Mouse (Mus musculus): ENCODE data around the gene Ehd4.

Ehd4 gene

DNA sequence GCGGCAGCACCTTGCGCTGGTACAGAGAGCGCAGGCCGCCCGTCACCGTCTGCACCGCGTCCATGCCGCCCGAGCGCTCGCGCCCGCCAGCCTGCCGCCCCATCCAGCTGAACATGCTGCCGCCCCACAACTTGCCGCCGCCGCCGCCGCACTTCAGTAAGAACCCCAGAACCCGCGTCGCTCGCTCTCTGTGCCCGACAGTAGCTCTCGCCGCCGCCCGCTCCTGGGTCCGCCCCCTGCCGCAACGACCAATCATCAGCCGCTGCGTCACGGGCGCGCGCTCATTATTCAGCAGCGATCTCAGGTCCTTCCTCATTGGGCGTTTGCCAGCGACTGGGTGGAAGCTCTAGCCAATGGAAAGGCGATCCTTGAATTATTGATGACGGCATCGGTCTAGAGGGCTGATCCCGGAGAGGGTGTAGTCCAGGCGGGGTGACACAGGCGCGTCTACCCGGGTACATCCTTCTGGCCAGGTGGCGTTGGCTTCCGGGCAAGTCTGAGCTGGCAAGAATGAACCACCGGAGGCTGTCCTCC, at the start of gene Ehd4:
TSS of gene Ehd4 (minus strand) at position 246 of the 534 bp plus-strand sequence.
- DNase-seq (ENCODE audit: low spot score in 2 of 2): peak; percentile 98 to 99

DNA sequence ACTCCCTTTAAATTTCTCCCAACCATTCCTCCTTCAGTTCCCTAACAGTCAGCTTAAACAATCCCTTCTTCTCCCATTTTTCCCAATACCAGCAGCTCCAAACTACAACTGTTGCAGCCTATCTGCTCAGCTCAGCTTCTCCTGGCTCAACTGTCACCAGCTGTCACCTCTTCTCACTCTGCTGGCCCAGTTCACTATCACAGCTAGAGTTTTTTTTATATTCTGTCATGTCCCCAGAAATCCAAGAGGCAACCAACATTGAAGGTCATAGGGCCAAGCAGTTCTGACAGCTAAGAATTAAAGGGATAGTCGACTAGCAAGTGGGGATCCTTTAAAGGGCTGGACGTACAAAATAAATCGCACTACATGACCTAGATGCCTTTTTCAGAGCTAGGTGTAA, 49.3 kb upstream of the Ehd4 start:
- DNase-seq (ENCODE audit: low spot score in 2 of 2): no peak

DNA sequence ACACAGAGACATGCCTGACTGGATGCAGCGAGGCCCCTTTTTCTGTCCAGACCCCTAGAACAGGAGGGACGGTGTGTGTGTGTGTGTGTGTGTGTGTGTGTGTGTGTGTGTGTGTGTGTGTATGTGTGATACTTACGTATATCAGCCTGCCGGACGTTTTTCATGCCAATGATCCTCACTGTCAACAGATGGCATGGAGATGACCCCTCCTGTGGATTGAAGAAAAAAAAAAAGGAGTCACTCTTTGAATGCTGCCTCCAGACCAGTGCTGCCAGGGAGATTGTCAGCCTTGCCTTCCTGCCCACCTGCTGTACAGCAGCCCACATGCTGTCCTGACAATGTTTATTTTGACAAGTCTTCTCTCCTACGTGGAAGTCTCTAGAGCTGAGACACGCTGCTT, 45.7 kb upstream of the Ehd4 start:
- DNase-seq (ENCODE audit: low spot score in 2 of 2): no peak

DNA sequence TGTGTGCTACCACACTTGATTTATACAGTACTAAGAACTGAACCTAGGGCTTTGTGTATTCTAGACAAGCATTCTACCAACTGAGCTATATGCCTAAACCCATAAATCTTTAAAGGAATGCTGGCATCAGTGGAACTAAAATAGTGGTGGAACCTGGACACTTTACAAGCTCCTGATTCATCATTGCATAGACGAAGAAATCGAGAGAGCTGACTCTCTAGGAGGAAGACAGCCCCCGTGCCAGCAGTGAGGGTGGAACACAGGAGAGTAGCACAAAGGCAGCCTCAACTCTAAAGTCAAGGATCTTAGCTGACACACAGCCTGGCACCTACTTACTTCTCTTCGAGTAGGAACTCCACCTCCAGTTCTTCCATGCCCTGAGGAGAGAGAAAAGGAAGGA, 33.8 kb upstream of the Ehd4 start:
- no peak for DNase-seq (ENCODE audit: low spot score in 2 of 2)

DNA sequence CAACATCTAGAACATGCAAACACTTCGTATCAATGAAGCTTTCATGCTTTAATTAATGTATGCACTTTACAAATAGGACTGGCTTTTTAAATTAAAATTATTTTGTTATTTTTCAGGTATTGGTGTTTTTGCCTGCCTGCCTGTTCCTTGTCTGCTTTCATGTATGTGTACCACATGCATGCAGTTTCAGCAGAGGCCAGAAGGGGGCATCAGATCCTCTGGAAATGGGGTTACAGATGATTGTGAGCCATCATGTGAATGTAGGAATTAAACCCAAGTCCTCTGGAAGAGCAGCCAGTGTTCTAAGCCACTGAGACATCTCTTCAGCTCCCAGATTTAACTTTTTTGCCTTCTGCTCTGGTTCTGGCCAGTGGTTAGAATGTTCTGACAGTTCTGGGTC, 33.2 kb upstream of the Ehd4 start:
- DNase-seq (ENCODE audit: low spot score in 2 of 2): no peak

DNA sequence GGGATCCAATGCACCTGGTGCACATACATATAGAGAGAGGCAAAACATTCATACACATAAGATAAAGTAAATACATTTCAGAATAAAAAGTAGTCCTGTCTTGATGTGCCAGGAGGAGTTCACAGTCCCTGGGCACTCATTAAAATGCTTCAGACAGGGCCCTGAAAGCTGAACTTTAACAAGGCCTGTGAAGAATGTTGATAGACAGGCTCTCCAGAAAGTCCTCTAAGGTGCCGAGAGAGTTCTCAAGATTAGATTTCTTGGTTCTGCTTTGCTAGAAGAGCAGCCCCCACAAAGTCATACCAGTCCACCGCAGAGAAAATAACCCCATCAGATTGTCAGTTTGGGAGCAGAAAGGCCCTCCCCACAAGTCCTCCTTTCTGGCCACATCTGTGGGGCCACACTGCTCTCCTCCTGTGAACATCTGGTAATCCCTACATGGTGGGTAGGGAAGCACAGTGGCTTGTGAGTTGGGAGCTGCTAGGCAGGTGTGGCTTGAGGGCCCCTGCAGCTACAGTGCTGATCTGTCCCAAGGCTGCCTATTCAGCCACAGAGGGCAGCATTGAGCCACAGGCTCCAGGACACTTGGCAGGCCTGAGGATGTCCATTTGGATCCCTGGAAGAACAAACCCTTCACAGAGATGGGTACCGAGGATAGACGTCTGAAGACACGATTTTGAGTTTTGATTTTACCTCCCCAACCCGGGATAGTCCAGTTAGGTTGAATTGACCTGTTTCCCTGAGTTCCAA, 31.3 kb upstream of the Ehd4 start:
- no peak for DNase-seq (ENCODE audit: low spot score in 2 of 2)

DNA sequence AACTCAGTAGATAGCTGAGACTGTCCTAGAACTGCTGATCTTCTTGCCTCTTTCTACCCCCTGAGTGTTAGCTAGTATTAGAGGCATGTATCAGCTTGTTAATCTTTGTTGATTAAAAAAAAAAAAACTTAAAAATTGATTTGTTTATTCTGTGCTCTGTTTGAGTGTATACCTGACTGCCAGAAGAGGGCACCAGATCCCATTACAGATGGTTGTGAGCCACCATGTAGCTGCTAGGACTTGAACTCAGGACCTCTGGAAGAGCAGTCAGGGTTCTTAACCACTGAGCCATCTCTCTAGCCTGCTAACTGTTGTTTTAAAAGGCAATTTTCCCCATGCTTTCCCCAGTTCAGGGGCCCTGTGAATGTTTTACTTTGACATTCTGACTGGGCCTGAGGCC, 24.5 kb upstream of the Ehd4 start:
- DNase-seq (ENCODE audit: low spot score in 2 of 2): no peak

DNA sequence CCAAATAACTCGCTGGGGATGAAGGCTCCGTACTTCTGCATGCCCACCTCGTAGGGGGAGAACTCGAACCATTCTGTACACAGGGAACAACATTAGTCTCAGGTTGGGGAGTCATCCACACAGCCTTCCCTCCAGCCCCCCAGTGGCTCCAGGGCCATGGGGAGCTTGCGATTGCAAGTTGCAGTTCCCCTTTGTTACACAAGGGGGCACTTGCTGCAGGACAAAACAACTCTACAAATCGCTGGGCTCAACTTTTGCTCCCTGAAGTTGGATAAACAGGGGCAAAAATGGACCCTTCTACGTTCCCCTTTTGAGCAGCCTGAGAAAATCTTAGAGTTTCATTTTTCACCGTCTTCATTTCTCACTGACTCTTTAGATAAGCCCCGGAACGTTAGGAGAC, 19.3 kb upstream of the Ehd4 start:
- peak in 1 of 2 experiments; percentile 44 for DNase-seq (ENCODE audit: low spot score in 2 of 2)

DNA sequence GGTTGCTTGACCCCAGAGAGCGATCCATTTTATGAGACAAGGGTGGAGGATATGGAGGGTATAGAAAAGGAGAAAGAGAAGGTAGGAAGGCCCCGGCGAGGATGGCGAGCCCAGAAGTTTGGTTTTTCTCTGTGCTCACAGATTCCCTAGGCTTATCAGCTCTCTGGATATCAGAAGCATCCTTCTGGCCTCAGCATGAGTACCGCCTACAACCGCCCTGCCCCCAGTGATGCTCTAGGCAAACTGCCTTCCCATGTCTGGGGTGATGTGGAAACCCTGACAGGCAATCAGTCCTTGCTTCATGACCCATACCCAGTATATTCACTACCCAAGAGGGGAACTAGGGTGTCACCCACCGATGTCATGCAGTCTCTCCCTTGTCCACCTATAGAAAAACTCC, 17.0 kb upstream of the Ehd4 start:
- no peak for DNase-seq (ENCODE audit: low spot score in 2 of 2)

DNA sequence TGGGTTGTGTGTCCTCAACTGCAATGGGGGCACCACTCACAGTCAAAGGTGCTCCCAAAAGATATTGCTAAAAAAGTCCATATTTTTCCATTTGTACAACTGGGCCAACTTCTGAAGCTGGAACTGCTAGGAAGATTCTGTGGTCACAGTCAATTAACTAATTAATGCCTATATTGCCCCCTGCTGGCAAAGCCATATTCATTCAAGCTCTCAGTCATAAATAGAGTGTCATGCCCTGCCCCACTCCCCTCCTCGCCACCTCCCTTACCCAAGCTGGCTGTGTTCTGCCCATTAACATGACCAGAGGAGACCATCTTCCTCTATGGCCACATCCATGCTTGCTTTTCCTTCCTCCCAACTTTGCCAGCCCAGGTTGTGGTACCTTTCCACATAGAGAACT, 16.3 kb upstream of the Ehd4 start:
- DNase-seq (ENCODE audit: low spot score in 2 of 2): peak in 1 of 2 experiments; percentile 45

DNA sequence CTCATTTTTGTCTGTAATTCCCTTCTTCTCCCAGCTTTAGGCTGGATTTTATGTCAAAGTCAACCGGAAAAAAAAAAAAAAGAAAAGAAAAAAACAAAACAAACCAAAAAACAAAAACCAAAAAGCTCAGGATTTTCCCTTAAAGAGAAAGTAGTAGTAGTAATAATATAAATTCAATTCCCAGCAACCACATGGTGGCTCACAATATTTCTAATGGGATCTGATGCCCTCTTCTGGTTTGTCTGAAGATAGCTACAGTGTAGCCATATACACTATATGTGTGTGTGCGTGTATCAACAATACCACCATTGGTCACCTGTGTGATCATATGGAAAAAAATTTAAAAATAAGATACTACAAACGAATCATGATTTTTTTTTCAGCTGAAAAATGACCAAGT, 15.0 kb upstream of the Ehd4 start:
- DNase-seq (ENCODE audit: low spot score in 2 of 2): no peak

DNA sequence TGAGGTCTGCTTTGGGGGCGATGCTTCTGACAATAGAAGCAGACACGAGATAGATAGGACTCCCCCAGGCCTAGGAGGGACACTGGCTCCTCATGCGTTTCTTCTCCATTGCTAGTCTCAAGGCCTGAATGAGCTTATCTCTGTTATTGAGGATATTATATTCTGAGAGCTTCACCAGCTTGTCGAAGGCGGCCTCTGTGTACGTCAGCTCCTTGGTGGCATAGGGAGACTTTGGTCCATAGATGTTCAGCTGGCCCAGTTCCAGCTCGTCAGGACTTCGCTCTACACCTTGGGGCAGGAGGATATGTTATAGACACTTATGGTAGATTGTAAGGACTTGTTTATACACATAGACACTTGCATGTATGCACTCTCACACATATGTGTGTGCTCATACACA, 13.4 kb upstream of the Ehd4 start:
- DNase-seq (ENCODE audit: low spot score in 2 of 2): no peak

DNA sequence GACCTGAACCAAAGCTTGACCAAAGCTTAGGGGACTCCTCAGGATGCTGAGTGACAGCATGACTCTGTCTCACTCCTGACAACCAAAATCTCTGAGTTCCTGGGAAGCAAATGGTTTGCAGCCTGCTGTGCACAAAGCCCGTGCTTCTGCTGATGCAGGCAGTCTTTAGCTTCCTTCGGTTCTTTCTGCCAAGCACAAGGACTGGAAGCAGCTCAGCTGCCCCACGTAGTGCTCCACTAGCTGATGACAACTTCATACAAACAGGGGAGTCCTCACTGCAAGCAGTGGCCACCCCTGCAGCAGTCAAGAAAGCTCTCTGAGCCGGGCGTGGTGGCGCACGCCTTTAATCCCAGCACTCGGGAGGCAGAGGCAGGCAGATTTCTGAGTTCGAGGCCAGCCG, 11.1 kb upstream of the Ehd4 start:
- DNase-seq (ENCODE audit: low spot score in 2 of 2): no peak

DNA sequence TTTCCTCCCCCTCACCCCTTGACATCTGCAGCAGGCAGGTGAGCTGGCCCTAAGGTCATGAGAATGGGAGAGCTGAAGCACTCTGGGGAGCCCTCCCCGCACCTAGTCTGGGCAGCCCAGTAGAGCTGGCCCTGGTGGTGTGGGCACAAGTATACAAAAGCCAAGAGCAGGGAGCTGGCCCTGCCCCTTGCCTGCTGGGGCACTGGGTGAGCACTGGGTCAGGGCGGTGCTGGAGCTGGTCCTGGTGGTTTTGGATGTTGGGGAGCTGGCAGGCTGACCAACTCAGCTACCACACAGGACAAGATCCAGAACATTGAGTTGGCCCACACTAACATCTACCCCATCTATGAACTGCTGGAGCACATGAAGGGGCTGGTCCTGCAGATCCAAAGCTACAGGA, 5.0 kb upstream of the Ehd4 start:
- no peak for DNase-seq (ENCODE audit: low spot score in 2 of 2)

DNA sequence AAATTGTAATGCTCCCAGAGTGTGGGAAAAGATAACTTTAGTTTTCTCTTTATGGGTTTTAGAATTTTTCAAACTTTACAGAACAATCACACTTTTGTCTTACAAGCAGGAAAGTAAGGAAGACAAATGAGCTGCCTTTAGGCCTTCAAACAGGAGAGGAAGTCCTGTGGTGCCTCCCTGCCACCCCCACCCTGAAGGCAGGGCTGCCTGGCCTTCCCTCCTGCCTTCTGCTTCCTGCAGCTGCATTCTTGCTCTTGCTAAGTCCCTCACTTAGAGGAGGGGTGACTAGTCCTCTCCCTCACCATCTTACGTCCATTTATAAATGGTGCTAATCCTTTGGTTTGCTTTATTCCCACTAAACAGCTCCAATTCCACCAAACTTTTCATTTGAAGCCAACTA, 4.4 kb upstream of the Ehd4 start:
- no peak for DNase-seq (ENCODE audit: low spot score in 2 of 2)

DNA sequence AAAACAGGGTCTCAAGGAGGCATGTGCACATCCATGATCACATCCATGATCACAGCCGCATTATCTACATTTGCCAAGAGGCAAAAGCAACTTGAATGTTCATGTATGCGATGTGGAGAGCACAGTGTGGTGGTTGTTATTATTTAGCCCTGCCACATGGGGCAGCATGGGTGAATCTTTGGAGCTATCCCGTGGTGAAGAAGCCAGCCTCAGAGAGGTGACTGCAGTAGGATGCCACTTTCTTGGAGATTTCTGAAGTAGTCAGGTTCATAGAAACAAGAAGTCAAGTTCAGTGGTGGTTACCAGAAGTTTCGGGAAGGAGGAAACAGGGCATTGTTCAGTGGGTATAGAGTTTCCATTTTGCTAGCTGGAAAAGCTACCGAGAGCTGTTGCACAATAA, 3.6 kb upstream of the Ehd4 start:
- no peak for DNase-seq (ENCODE audit: low spot score in 2 of 2)

DNA sequence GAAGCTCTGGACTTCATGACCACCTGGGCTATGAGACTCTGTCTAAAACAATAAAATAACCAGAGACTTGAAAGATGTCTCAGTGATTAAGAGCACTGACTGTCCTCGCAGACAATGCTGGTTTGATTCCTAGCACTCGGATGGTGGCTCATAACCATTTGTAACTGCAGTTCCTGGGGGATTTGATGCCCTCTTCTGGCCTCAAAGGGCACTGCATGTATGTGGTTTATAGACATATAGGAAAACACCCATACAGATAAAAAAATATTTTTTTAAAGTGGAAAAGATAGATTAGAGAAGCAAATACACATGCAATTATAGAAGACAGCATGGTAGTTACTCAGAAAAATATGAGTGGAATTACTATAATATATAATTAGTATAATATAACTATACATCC, 3.2 kb upstream of the Ehd4 start:
- no peak for DNase-seq (ENCODE audit: low spot score in 2 of 2)

DNA sequence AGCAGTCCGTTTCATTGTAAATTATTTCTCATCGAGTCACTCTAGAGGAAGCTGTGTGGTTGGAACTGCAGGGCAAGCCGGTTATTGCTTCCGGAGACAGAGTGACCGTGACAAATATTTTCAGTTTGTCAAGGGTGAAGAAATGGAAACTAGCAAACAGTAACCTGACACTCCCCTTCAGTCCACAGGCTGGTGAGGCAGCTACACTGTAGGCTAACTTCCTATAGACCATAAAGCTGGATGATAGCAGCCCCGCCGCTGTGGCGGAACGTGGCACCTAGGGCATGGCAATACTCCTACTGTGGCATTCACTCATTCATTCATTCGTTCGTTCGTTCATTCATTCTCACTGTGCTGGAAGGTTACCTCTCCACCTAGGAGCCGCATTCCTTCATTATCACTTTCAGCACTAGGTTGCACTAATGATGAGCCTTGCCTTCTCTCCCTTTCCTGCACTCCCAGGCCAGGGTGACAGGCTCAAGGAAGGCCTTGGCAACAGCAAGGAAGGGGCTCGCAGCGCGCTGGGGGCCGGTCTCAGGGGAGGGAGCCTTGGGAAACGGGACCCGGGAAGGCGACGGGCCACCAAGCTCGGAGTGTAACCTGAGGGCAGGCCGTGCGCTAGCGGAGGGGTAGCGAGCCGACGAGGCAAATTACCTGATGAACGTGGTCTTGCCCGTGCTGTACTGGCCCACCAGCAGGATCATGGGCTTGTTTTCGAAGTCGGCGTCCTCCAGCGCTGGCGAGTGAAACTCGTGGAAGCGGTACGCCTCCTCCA, 633 bp downstream of the Ehd4 start:
- no peak for DNase-seq (ENCODE audit: low spot score in 2 of 2)

DNA sequence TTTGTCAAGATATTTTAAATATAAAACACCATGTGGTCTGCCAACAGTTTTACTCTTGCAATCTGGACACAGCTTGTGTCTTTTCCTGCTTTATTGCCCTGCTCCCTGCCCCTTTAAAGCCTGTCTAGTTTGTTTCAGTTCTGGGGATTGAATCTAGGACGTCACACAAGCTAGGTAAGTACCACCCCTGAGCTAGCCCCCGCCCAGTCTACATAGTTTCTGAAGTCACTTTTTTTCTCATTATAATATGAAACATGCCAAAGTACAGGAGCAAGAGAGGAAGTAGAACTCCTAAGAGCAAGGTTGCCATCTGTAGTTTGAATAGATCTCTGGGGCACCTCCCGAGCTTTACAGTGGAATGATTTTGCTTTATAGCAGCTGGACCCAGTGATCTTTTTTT, 3.8 kb downstream of the Ehd4 start:
- DNase-seq (ENCODE audit: low spot score in 2 of 2): no peak

DNA sequence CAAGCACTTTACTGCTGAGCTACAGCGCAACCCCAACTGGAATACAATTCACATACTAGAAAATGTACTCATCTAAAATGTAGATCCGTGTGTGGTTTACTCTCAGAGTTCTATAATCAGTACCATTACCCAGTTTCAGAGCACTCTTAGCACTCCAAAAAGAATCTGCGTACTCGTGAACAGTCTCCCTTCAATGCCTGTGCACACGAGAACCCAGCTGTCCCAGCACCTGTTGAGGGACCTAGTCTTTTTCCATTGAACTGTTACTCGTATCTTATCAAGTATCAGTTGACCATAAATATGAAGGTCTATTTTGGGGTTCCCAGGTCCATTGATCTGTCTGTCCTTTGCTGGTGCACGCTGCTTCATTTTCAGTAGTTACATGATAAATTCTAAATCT, 4.8 kb downstream of the Ehd4 start:
- DNase-seq (ENCODE audit: low spot score in 2 of 2): no peak

DNA sequence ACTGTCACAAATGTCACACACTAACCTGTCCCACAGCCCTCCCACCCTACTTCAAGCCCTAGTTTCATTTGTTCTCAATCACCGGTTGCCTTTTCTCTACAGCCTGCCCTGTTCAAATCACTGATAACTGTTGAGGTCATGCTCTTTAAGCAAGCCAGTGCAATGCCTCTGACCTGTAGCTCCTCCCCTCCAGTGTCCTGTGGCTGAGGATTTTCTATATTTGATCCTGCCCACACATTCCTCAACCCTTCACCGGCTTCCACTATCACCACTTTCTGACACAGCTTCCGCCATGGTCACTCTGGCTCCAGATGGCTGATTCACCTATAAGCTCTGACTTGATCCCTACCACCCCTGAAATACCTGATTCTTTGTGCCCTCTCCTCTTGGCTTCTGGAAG, 6.4 kb downstream of the Ehd4 start:
- DNase-seq (ENCODE audit: low spot score in 2 of 2): no peak

DNA sequence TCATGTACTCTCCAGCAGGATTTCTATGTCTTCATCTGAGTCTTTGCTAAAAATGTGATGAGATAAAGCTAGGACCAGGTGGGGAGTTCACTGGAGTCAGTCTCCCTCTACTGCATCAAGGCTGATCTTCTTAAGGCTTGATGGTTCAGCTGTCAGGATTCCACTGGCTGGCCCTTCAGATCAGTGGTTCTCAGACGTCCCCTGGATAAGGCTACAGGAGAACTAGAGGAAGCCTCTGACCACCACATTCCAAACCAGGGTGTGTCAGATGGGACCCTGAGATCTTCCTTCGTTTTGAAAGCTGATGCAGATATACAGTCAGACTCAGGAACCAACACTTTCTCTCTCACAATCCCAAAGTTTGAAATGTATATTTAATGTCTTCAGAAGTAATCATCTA, 7.0 kb downstream of the Ehd4 start:
- no peak for DNase-seq (ENCODE audit: low spot score in 2 of 2)

DNA sequence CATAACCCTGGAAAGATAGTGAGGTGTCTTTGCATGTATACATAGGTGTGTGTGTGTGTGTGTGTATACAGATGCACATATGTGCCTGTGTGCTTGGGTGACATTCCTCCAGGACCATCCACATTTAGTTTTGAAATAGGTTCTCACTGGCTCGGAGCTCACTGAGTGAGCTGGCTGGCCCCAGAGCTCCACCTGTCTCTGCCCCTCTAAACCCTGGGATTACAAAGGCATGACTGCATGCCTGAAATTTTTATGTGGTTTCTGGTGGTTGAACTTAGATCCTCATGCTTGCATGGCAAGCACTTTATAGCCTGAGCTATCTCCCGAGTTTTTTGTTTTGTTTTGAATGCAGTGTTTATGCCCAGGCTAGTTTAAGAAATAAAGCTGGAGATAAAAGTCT, 7.9 kb downstream of the Ehd4 start:
- no peak for DNase-seq (ENCODE audit: low spot score in 2 of 2)
